Mouse (Mus musculus) retina, postnatal 1 day (tissue): ENCODE measurements around the gene Olfr1382.
"Not testable (repeated sequence)": the region's sequence is repeated elsewhere in the genome, so short reads cannot be mapped to it uniquely, and the experiment has no call there.

ENCODE experiments used
- DNase-seq: peaks from one replicate; pipeline ENCODE4 v3.0.0-alpha.2; 2012

Olfr1382 gene

GRCm38 (mm10) chr11:49527947-49528346 lies at the start of gene Olfr1382:
Olfr1382 (plus strand) TSS chr11:49528247.
- no peak for DNase-seq

GRCm38 (mm10) chr11:49485973-49486372 lies 42.1 kb upstream of the Olfr1382 start:
- no peak for DNase-seq

DNA sequence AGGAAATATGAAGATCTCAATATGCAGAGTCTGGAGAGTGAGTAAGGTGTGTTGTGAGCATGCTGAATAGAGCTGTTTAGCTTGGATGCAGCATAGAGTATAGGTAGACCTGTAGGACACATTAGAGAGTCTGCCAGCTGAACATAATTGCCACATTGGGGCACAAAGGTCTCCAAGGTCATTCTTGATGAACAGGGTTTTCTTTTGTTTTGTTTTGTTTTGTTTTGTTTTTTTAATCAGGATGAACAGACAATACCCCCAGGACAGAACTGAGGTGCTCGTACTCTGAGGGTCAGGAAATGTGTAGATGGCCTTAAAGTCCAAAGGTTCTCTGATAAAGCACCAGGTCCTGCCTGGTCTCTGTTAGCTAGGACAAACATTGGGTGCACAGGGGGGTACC lies 39.3 kb upstream of the Olfr1382 start, which contains the start of gene Olfr1385:
Gene Olfr1385 (plus strand): TSS at position 301 of the 400 bp plus-strand sequence.
- DNase-seq, result not testable (repeated sequence)

GRCm38 (mm10) chr11:49518086-49518485 lies 10.0 kb upstream of the Olfr1382 start:
- DNase-seq, result no peak

- no peak for DNase-seq
Observed at GRCm38 (mm10) chr11:49519348-49519747, 8.7 kb upstream of the Olfr1382 start, which contains the start of gene Olfr1383. Olfr1383 (plus strand) TSS chr11:49519648.

- DNase-seq, result no peak
Observed at GRCm38 (mm10) chr11:49532761-49533160, 4.7 kb downstream of the Olfr1382 start.

- peak; percentile 15 for DNase-seq
Observed at GRCm38 (mm10) chr11:49536631-49537030, 8.6 kb downstream of the Olfr1382 start.

- DNase-seq, result not testable (repeated sequence)
Observed at GRCm38 (mm10) chr11:49543149-49543548, 15.1 kb downstream of the Olfr1382 start, which contains the start of gene Olfr1381. Olfr1381 (plus strand) TSS chr11:49543449.

GRCm38 (mm10) chr11:49554033-49554432 lies 26.0 kb downstream of the Olfr1382 start:
- DNase-seq, result not testable (repeated sequence)

- not testable (repeated sequence) for DNase-seq
Observed at GRCm38 (mm10) chr11:49556578-49556977, 28.5 kb downstream of the Olfr1382 start, which contains the start of gene Olfr1380. Olfr1380 (plus strand) TSS chr11:49556878.

GRCm38 (mm10) chr11:49575054-49575453 lies 47.0 kb downstream of the Olfr1382 start:
- peak; percentile 16 for DNase-seq

GRCm38 (mm10) chr11:49580452-49580851 lies 52.4 kb downstream of the Olfr1382 start:
- DNase-seq, result not testable (repeated sequence)
